Mouse (Mus musculus) c-Kit-positive CD71-negative TER-119-negative erythroid progenitor cells, embryonic 14.5 days (primary cell): ENCODE measurements at regions not wholly inside any gene's neighbourhood (a gene's known extent, or its start where the extent isn't known, plus 50 kb on each side); places are given as distances from the start of the nearest gene placed in this dataset.

ENCODE experiments used
- DNase-seq: peaks from one replicate; pipeline ENCODE4 v3.0.0-alpha.2; 2013; ENCODE audit warnings: low read depth

DNA sequence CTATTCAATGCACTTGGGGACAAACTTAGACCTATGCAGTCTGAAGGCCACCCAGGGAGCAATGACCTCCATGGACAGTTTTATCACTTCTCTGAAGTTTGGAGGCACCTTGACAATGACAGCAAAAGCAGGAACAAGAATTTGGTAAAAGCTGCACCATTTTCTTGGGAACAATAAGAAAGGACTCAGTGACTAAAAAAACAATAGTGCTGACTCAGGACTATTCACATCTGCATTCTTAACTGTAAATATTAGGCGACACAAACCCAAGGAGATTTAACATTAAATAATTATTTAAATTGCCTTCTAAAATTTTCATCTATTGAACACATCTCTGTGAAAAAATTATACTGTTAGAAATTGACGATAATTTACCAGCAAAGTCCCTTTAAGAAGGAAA lies 356.2 kb downstream of the Nup35 start:
- DNase-seq, result no peak

DNA sequence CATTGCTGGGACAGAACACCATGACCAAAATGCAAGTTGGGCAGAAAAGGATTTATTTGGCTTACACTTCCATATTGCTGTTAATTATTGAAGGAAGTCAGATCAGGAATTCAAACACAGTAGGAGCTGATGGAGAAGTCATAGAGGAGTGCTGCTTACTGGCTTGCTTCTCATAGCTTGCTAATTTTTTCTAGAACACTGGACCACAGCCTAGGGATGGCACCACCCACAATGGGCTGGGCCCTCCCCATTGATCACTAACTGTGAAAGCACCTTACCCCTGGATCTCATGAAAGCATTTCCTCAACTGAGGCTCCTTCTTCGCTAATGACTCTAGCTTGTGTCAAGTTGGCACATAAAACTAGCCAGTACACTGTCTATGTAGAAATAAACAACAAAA lies 381.3 kb downstream of the Nup35 start:
- DNase-seq, result no peak

- DNase-seq, result no peak
Measured at GRCm38 (mm10) chr2:81007071-81007470, 390.0 kb downstream of the Nup35 start.

DNA sequence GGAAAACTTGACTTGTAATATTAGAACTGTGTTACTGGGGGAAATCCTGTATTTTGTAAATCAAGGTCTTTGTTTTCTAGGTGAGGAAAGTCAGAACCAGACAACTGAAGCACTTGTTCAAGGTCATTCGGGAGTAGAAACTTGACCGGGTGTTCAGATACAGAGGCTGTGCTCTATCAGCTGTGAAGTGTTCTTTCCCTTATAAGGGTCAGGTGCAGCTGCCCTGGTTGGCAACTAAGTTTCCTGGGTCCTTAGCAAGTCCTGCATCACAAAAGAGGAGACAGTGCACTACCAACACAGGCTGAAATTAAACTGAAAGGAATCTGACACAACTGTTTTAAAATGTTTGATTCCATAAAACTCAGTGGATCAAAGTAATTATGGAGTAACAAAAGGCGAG lies 406.6 kb downstream of the Nup35 start:
- DNase-seq, result no peak
